Mouse (Mus musculus): ENCODE measurements around the gene Ift88. TPM values are rescaled to one million over a fixed set of nuclear protein-coding genes. Genes with fewer than 3 reads are reported as not detected.
"Not testable (repeated sequence)": the region's sequence is repeated elsewhere in the genome, so short reads cannot be mapped to it uniquely, and the experiment has no call there.

Ift88 gene
- total RNA-seq, 2 experiments from 2014 or later, result 3.7 to 5.1 TPM

DNA sequence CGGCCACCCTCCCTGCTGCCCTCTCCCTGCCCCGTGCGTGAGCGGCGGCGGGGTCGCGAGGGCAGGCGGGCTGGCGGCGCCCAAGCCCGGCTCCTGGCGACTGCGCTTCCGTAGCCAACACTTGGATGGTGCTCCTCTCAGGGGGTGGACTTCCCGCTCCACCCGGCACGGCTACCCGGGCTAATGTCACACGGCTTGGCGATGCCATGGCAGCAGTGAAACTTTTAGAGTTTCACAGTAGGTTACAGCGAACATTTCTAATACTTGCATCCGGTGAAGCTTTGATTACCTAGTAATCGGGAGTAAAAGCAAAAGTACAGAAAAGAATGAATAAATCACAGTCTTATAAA lies 325 bp downstream of the Ift88 start:
- no peak for DNase-seq (ENCODE audit: low spot score)
- intact Hi-C loops (cut with DNase I), result loop anchor here (2.0 kb wide), 1 partner anchor 25 kb away; the partner anchor contains the start of gene Cryl1

DNA sequence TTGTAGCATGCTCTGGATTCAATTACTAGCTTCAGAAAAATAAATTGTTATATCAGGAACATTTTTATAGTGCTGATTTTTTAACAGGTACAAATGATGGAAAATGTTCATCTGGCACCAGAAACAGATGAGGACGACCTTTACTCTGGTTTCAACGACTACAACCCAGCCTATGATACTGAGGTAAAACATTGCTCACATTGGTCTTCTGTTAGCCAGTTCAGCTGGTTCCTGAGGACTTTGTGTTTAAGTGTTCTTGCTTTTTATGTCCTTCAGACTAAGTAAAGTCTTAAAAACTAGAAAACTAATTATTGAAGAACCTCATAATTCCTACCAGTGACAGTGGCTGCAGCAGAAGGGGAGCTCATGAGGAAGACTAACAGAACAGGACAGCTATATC lies 6.6 kb downstream of the Ift88 start:
- intact Hi-C loops (cut with DNase I), result no loop called here

DNA sequence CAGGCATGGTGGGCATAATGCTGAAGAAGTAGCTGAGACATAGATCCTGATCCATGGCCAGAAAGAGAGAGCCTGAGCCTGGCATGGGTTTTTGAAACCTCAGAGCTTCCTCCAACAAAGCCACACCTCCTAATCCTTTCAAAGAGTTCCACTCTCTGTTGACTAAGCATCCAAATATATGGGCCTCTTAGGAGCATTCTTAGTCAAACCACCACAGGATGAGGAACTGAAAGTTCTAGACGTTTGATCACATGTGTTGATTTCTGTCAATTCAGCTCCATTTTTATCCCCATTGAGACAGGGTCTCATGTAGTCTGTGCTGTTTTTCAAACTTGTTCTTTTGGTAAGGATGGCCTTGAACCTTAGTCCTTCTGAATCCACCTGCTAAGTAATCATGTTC lies 28.7 kb downstream of the Ift88 start:
- intact Hi-C loops (cut with DNase I), result no loop called here

More for the DNA sequence above, 6.6 kb downstream of the Ift88 start:
- no peak for DNase-seq (ENCODE audit: low spot score)

DNA sequence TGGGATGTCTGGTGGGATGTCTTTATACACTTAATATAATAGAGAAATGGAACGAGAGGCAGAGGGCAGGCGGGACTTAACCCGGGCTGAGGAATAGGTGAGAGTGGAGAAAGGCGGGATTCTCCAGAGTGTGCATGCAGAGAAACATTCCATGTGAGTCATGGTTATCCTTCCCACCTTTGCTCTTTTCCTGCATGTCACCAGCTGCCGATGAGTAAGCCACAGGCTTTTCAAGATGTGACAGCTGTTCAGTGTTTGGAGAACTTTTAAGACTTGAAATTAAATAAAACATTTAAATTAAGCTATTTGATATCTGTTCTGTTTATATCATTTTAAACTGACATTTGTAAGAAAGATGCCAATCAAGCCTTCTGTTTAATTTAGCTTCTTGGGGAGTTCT lies 36.0 kb downstream of the Ift88 start:
- no peak for DNase-seq (ENCODE audit: low spot score)
- intact Hi-C loops (cut with DNase I), result no loop called here

More for the DNA sequence above, 28.7 kb downstream of the Ift88 start:
- DNase-seq (ENCODE audit: low spot score), result no peak

DNA sequence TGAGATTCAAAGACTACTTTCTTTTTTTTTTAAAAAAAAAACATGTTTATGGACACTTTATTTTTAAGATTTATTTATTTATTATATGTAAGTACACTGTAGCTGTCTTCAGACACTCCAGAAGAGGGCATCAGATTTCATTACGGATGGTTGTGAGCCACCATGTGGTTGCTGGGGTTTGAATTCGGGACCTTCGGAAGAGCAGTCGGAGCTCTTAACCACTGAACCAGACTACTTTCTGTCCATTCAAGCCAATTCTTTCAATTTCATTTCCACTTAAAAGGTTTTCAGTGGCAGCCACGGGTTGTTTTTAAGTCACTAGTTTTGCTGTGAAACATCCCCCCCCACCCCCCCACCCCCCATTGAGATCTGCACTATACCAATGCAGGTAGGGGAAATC lies 36.5 kb downstream of the Ift88 start:
- intact Hi-C loops (cut with DNase I); DNase-seq (ENCODE audit: low spot score): not testable (repeated sequence)

DNA sequence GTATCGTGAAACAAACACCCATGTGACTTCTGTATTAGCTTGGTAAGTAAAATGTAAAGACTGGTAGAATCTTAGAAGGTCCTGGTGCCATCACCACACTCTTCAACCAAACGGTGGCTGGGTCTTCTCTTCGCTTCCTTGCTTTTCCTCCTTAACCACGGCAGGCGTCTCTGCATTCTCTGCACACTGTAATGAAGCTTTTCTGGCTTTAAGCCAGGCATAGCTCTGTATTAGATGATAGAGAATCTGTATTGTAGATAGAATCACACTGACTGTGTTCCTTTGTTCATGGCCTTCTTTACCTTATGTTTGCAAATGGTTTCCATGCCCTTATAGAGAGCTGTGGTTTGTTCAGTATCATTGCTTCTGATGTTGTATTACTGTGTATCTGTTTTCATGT lies 39.0 kb downstream of the Ift88 start:
- intact Hi-C loops (cut with DNase I), result no loop called here
- no peak for DNase-seq (ENCODE audit: low spot score)

DNA sequence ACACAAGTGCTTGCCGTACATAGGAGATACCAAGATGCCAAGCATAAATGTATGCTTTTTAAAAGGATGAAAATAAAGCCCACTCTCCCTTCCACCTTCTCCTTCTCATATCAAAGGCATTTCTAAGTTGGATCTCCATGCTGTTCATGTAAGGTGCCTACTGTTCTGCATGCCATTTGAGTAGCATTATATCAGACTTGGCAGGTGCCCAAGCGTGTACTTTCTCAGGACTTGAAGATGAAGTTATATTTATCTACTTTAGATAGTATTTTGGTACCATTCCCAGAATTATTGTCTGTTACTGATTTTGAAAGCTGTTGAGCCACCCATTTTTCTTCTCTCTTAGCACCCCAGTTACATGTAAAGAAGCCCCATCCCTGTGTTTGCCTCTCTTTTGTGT lies 51.2 kb downstream of the Ift88 start:
- intact Hi-C loops (cut with DNase I), result no loop called here
- DNase-seq (ENCODE audit: low spot score), result no peak

DNA sequence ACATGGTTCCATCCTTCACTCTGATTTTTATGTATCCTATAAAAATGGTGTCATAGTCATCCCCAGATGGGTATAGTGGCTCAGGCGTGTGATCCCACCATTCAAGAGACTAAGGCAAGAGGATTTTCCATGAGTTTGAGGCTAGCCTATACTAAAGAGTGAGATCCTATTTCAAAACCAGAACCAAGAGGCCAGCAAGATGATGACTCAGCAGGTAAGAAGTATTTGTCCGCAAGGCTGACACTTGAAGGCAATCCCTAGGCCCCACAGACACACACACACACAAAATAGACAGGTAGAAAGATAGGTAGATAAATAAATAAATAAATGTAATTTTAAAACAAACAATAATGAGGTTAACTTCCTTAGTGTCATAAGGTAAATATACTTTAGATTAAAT lies 58.4 kb downstream of the Ift88 start:
- no peak for DNase-seq (ENCODE audit: low spot score)
- intact Hi-C loops (cut with DNase I), result no loop called here

DNA sequence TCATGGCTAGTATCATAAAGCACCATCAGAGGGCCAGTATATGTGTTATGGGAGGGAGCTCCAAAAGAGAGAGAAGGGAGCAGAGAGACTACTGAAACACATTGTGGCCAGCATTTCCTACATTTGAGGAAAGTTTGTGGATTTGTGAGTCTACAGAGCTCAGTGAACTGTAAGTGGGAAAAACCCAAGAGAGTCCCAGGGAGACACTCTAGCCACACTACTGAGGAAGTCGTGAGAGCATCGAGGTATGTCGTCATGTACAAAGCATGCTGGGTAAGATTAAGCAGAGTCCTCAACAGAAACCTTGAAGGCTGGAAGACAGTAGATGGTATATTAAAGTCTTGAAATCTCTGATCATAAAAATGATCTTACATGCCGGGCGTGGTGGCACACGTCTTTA lies 60.3 kb downstream of the Ift88 start:
- no peak for DNase-seq (ENCODE audit: low spot score)
- intact Hi-C loops (cut with DNase I), result no loop called here

DNA sequence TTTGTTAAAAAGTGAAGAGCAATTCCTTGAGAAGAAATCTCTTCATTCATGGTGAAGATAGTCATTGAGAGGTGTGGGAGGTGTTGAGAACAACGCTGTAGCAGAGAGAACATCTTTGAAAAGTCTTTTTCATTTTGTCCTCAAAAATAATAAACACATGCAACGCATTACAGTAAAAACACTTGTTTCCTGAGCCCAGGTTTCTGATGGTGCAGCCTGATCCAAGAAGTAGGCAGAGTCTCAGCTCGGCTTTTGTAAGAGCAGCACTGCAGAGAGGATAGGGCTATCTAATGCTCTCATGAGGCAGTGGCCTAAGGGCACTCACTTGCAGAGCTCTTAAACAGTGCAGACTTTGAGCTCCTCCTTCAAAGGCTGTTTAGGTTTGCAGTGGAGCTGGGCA lies 65.8 kb downstream of the Ift88 start:
- no peak for DNase-seq (ENCODE audit: low spot score)
- intact Hi-C loops (cut with DNase I), result no loop called here

DNA sequence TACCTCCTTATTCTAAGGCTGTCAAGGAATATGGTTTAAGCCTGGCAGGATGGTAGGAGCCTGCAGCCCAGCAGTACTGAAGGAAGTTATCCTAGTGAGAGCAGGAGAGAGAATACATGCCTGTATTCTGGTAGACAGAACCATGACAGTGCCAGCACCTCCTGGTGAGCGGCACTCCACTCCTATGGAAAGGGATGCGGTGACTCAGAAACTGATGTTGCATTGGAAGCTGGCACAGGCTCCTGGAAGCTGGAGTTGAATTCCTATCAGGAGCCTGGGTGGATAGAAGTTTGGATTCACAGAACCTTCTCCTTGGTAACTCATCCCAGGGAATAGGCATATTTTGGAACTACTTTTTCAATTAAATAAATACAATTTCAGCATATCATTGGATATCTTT lies 70.0 kb downstream of the Ift88 start:
- intact Hi-C loops (cut with DNase I), result no loop called here
- no peak for DNase-seq (ENCODE audit: low spot score)

DNA sequence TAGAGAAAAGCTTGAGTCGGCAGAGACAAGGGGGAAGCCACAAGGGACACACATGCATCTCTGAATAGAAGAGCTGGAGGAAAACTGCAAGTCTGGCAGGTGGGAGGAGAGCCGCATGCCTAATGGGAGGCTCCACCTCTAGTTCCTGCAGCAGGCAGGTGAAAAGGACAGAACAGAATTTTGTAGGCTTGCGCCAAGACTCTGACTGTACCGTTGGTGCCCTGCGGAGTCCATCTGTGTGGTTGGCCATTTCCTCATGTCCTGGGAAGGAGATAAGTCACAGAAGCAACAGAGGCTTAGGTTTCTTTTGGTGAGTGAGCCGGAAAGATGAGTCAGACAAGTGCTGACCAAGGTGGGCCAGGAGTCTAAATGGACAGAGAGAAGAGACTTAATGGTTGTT lies 79.9 kb downstream of the Ift88 start:
- DNase-seq (ENCODE audit: low spot score), result no peak
- intact Hi-C loops (cut with DNase I), result no loop called here

DNA sequence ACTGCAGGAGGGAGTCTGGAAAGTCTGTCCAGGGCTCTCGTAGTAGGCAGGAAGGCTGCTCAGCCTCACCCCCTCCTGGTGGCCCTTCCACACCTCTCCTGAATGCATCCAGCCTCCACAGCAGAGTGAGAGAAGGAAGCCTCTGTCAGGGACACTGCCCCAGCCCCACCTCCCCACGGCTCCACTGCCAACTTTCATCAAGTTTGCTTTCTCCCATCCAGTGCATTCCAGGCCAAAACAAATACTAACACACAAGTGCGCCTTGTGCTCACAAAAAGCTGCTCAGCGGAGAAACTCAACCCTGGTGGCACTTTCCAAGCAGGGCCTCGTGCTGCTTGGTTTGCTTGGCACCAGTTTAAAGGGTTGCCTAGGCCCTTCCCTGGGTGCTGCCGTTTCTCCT lies 85.7 kb downstream of the Ift88 start:
- intact Hi-C loops (cut with DNase I), result no loop called here
- no peak for DNase-seq (ENCODE audit: low spot score)

DNA sequence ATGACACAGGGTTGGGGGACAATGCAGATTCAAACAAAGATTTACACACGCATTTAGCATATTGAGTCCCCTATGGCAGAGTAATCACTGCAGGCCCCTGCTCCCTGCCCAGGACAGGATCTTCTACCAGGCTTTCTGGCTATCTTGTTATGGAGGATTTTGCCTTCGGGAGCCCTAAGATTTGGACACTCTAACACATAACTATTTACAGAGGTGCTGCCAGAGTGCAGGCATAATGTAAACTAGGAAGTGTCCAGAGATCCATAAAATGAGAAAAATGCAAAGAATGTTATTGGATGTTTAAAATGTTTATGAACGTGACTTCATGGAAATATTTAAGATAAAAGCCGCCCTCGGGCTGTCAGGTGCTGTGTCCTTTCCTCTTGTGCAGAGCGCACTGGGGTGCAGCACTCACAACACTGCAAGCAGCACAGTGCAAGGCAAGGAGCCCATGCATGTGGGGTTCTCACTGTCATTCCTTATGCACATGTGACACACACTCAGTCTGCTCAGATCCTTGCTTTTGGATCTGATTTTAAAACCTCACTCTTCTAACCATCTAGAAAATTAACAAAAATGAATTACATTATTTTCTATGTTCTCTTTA lies 91.4 kb downstream of the Ift88 start:
- intact Hi-C loops (cut with DNase I), result no loop called here
- DNase-seq (ENCODE audit: low spot score), result no peak

DNA sequence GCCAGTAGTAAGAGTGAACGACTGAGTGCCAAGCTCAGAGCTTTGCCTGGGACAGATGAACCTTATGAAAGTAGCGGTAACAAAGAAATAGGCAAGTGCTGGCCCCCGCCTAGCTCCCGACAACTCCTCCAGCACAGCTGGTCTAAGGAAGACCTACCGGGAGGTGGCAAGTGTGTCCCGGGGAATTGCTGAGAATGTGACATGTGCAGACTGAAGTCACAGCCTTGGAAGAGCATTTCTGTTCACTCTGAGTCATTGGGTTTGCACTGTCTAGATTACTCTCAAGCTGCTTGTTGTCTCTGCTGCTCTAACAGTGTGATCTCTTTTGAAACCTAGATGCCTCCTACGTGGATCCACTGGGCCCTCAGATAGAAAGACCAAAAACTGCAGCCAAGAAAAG lies 93.1 kb downstream of the Ift88 start:
- DNase-seq (ENCODE audit: low spot score), result no peak
- intact Hi-C loops (cut with DNase I), result no loop called here

DNA sequence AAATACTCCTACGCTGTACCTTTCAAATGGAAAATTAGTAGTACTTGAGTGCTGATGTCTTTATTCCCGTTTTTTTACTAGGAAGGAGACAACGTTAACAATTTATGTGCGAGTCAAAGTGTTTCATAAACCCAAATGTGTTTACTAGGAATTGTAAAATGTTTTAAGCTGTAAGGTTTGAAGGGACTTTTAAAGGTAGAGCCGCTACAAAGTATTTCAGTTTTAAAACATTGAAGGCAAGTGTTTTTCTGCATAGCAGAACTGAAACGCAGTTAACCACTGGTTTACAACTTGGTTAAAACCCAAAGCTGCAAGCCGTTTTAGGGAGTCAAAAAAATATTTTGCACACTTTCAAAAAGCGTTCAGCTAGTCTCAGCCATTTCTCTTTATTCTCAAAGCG lies 99.9 kb downstream of the Ift88 start:
- DNase-seq (ENCODE audit: low spot score), result no peak
- intact Hi-C loops (cut with DNase I), result no loop called here

DNA sequence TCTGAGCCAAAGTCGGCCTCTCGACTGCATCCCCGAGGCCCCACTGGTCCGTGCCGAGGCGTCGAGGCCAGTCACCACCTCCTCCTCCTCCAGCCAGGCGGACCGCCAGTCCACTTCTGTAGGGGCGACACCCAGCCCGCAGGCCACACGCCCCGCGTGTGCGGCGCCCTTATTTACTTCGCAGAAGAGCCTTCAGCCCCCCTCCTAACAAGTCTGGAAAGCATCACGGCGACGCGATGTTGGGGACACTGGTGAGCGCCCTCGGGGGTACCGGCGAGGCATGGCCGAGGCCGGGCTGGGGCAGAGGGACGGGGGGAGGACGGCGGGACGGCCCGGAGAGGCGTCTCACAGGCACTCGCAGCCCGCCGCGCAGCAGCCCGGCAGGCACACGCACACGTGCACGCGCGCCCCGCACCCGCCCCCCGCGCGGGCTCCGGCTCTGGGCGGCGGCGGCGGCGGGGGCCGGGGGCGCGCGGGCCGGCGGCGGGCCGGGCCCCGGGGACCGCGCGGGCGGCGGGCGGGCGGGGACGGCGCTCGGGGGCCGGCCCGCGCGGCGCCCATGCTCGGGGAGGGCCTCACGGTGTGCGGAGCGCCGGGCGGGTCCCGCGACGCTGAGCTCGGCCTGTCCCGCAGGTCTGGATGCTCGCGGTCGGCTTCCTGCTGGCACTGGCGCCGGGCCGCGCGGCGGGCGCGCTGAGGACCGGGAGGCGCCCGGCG lies 101.0 kb downstream of the Ift88 start, which contains the start of gene Il17d:
Gene Il17d (plus strand): TSS at position 107 of the 717 bp plus-strand sequence.
- intact Hi-C loops (cut with DNase I), result no loop called here

DNA sequence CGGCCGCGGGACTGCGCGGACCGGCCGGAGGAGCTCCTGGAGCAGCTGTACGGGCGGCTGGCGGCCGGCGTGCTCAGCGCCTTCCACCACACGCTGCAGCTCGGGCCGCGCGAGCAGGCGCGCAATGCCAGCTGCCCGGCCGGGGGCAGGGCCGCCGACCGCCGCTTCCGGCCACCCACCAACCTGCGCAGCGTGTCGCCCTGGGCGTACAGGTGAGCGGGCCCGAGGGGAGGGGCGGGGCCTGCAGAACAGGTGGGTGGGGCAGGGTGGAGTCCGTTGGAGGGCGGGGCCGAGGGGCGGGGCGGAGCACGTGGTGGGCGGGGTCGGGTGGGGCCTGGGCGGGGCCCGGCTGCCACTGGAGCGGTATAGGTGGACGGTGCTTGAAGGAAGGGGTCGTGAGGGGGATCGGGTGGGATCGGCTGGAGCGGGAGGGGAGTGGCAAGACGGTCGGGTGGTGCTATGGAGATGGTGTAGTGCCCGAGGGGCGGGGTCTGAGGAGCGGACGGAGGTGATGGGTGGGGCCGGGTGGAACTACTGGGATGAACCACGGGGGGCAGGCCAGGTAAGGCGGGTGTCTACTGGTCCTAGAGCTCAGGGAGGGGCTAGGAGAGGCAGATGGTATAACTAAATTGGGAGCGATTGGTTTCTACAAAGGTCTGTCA lies 101.7 kb downstream of the Ift88 start:
- DNase-seq (ENCODE audit: low spot score), result no peak
- intact Hi-C loops (cut with DNase I), result no loop called here

More for the DNA sequence above, 101.0 kb downstream of the Ift88 start, which contains the start of gene Il17d:
- DNase-seq (ENCODE audit: low spot score), result peak; percentile 27

DNA sequence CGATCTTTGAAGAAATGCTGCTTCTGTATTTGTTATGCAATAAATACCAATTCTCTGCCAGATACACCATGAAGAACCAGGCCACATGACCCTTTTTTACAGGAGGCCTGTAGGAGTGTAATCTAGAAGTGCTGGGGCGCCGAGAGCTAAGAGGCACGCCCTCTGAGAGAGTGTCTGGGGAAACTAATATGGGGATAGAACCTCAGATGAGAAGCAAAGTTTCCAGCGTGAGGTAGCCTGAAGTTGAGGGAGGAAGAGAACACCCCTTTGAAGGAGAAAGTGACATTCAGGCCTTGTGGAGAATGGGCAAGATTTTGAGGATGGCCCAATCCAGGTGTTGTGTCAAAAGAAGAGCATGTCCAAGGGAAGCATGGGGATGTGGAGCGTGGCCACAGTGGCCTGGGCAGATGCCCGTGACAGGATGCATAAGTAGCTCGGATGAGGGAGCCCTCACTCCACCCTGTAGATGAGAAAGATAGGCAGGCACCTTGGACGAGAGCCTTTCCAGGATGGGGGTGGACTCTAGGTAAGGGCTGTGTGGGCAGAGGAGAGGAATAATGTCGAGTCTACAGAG lies 102.3 kb downstream of the Ift88 start:
- DNase-seq (ENCODE audit: low spot score), result no peak
- intact Hi-C loops (cut with DNase I), result no loop called here

DNA sequence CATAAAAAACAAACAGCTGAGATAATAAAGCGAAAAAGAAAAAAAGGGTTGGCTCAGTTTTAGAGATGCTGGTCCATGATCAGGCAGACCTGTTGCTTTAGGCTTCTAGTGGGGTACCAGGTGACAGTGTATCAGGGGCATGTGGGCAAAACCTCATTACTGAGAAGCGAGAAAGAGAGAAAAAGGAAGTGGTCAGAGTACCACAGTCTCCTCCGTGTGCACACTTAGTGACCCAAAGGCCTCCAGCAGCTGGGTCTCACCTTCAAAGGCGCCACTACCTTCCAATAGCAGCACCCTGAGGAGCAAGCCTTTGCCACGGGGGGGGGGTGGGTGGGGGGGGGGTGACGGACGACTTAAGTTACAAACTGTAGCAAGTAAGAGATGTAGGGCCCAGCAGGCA lies 103.3 kb downstream of the Ift88 start:
- DNase-seq (ENCODE audit: low spot score), result no peak
- intact Hi-C loops (cut with DNase I), result no loop called here

DNA sequence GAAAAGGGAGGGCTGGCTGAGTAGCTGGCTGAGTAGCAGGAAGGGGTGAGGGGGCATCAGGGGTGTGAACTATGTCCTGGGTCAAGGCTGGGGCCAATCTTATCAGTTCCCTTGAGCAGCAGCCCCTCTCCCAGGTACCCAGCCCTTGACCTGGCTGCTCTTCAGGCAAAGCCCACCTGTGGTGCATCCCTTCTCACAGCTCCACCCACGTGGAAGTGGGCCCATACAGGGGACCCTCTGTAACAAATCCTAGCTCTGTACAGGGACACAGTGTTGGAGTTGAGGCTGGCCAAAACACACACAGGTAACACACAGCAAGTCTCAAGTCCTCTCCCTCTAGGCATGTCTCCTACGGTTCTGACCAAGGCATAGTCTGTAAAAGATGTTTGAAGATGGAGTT lies 103.7 kb downstream of the Ift88 start:
- no peak for DNase-seq (ENCODE audit: low spot score)
- intact Hi-C loops (cut with DNase I), result no loop called here
